Mouse (Mus musculus): Measurements from ENCODE around the gene Hfe2. TPM values are rescaled to one million over a fixed set of nuclear protein-coding genes. Genes with fewer than 3 reads are reported as not detected.

Gene Hfe2
- polyA plus RNA-seq, 1 experiment = not detected

DNA sequence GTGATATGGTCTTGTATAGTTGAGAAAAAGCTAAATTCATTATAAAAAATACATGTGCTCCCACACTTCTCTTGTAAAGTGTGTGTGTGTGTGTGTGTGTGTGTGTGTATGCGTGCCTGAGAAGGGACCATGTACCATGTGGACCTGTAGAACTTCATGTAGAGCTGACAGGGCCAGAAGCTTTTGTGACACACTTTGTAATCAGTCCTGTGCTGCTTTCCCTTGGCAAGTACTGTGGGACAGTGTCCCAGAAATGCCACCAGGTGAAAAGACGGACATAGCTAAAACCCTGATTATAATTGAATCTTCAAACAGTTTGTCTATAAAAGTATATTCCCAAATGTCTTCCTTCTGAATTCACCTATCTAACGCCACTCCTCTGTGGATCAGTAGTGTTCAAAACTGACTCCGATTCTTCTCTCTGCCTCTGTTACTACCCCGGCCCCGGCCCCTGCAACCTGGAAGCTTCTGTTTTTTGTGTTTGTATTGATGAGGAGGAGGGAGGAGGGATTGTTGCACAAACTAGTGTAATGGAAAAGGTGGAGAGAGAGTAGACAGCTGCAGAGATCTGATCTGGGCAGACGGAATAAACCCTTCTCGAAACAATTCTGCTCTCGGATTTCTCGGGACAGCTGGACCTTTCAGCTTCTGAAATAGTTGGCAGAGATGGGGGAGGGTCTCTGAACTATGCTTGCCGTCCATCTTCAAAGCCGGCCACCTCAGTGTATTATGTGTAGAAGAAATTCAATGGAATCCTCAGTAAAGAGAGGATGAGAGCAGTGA is 753 bp upstream of the Hfe2 start:
- Histone ChIP-seq H3K4me1 (ENCODE audit: control insufficient read depth, insufficient read depth, low read length) (no peaks in the 10 kb centered on the region), H3K4me3 (ENCODE audit: insufficient read depth, low read length) (no peak overlapping the region), H3K27ac (ENCODE audit: insufficient read depth, low read length) (no peak overlapping the region)
- no peak for TF ChIP-seq CTCF (IDR thresholded peaks at IDR 0.05; ENCODE audit: borderline replicate concordance, insufficient read depth, low read length)
- TF ChIP-seq POLR2A (IDR thresholded peaks at IDR 0.05; ENCODE audit: low read depth, low read length) = no peak

DNA sequence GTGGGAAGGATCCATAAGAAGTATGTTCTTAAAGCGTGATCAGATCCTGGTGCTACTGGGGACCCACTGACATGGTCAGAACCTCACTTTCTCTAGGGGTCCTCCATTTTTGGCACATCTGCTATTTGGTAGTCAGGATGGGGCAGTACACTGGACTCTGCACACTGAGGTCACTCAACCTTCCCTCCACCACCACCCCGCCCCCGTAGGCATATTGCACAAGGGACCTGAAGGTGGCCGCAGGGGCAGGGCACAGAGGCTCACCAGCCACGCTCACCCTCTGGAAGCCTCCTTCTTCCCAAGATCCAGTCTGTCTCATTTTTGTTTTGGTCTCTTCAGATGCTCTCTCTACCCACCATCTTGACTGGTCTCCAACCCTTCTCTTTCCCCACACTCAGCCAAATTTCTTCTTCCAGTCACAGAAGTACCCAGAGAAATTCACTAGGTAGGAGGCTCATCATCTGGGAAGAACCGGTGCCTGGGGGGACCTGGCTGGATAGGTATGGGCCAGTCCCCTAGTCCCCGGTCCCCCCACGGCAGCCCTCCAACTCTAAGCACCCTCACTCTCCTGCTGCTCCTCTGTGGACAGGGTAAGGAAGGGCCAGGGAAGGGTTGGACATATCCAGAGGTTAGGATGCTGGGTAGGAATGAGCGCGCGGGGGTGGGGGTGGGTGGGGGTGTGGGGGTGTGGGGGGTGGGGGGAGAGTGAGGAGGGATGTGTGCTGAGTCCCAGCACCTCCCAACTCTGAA is 1.2 kb downstream of the Hfe2 start:
- Histone ChIP-seq H3K27ac (ENCODE audit: insufficient read depth, low read length) (no peak overlapping the region), H3K4me1 (ENCODE audit: control insufficient read depth, insufficient read depth, low read length) (no peaks in the 10 kb centered on the region), H3K4me3 (ENCODE audit: insufficient read depth, low read length) (no peak overlapping the region)
- no peak for TF ChIP-seq POLR2A (IDR thresholded peaks at IDR 0.05; ENCODE audit: low read depth, low read length)
- TF ChIP-seq CTCF (IDR thresholded peaks at IDR 0.05; ENCODE audit: borderline replicate concordance, insufficient read depth, low read length) = no peak

DNA sequence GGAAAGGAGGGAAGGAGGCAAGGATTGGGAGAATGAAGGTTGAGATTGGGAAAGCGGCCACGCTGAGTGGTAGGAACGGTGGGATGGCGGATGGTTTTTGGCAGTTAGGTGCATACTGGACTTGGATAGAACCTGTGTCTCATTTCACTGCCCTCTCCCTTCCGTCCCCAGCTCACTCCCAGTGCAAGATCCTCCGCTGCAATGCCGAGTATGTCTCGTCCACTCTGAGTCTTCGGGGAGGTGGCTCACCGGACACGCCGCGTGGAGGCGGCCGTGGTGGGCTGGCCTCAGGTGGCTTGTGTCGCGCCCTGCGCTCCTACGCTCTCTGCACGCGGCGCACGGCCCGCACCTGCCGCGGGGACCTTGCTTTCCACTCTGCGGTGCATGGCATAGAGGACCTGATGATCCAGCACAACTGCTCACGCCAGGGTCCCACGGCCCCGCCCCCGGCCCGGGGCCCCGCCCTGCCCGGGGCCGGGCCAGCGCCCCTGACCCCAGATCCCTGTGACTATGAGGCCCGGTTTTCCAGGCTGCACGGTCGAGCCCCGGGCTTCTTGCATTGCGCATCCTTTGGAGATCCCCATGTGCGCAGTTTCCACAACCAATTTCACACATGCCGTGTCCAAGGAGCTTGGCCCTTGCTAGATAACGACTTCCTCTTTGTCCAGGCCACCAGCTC is 2.0 kb downstream of the Hfe2 start:
- no peak overlapping the region for H3K4me3 ChIP-seq (ENCODE audit: insufficient read depth, low read length)
- H3K27ac ChIP-seq (ENCODE audit: insufficient read depth, low read length) = no peak overlapping the region
- H3K4me1 ChIP-seq (ENCODE audit: control insufficient read depth, insufficient read depth, low read length) = no peaks in the 10 kb centered on the region
- TF ChIP-seq CTCF (IDR thresholded peaks at IDR 0.05; ENCODE audit: borderline replicate concordance, insufficient read depth, low read length) (no peak), POLR2A (IDR thresholded peaks at IDR 0.05; ENCODE audit: low read depth, low read length) (no peak)

GRCm38 (mm10) chr3:96528506-96528905 is 3.5 kb downstream of the Hfe2 start:
- H3K4me3 ChIP-seq (ENCODE audit: insufficient read depth, low read length) = no peak overlapping the region
- no peaks in the 10 kb centered on the region for H3K4me1 ChIP-seq (ENCODE audit: control insufficient read depth, insufficient read depth, low read length)
- no peak for TF ChIP-seq POLR2A (IDR thresholded peaks at IDR 0.05; ENCODE audit: low read depth, low read length)
- no peak for TF ChIP-seq CTCF (IDR thresholded peaks at IDR 0.05; ENCODE audit: borderline replicate concordance, insufficient read depth, low read length)
- H3K27ac ChIP-seq (ENCODE audit: insufficient read depth, low read length) = no peak overlapping the region

DNA sequence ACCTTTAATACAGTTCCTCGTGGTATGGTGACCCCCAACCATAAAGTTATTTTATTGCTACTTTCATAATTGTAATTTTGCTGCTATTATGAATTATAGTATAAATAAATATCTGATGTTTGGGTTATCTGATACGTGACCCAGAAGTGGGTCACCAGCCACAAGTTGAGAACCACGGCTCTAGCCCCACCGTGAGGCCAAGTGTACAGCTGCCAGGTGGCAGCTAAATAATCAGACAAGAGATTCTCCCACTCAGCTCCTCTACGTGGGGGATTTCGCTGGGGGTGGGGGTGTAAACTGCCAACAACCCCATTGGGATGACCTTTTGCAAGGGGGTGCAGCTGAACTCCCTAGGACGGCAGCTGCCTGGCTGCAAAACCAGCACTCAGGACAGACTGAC is 7.1 kb downstream of the Hfe2 start:
- Histone ChIP-seq H3K4me1 (ENCODE audit: control insufficient read depth, insufficient read depth, low read length) (no peaks in the 10 kb centered on the region), H3K4me3 (ENCODE audit: insufficient read depth, low read length) (no peak overlapping the region), H3K27ac (ENCODE audit: insufficient read depth, low read length) (no peak overlapping the region)
- TF ChIP-seq POLR2A (IDR thresholded peaks at IDR 0.05; ENCODE audit: low read depth, low read length) (no peak), CTCF (IDR thresholded peaks at IDR 0.05; ENCODE audit: borderline replicate concordance, insufficient read depth, low read length) (no peak)

GRCm38 (mm10) chr3:96534300-96534699 is 9.3 kb downstream of the Hfe2 start:
- no peak overlapping the region for H3K27ac ChIP-seq (ENCODE audit: insufficient read depth, low read length)
- no peak overlapping the region for H3K4me3 ChIP-seq (ENCODE audit: insufficient read depth, low read length)
- TF ChIP-seq CTCF (IDR thresholded peaks at IDR 0.05; ENCODE audit: borderline replicate concordance, insufficient read depth, low read length) (no peak), POLR2A (IDR thresholded peaks at IDR 0.05; ENCODE audit: low read depth, low read length) (no peak)
- H3K4me1 ChIP-seq (ENCODE audit: control insufficient read depth, insufficient read depth, low read length) = no peaks in the 10 kb centered on the region

DNA sequence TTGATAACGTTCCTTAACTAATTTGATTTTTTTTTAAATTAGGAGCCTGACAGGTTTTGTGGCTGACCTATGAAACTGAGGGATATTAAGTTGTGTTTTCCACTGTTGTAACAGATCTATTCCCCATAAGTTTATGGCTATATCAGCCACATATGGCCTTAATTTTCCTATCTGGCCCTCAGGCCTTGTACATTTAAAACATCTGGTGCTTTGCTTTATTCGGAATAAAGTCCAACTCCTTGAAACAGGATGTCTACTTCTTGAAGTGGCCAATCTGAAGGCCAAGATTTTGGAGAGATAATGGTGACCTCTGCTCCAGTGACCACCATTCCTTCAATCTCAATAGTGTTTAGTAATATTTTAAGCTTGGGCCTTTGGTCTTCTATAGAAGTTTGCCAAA is 14.3 kb downstream of the Hfe2 start:
- H3K4me3 ChIP-seq (ENCODE audit: insufficient read depth, low read length) = no peak overlapping the region
- no peak overlapping the region for H3K27ac ChIP-seq (ENCODE audit: insufficient read depth, low read length)
- TF ChIP-seq CTCF (IDR thresholded peaks at IDR 0.05; ENCODE audit: borderline replicate concordance, insufficient read depth, low read length) (no peak), POLR2A (IDR thresholded peaks at IDR 0.05; ENCODE audit: low read depth, low read length) (no peak)
- H3K4me1 ChIP-seq (ENCODE audit: control insufficient read depth, insufficient read depth, low read length) = no peaks in the 10 kb centered on the region

GRCm38 (mm10) chr3:96540740-96541139 is 15.8 kb downstream of the Hfe2 start:
- no peak for TF ChIP-seq CTCF (IDR thresholded peaks at IDR 0.05; ENCODE audit: borderline replicate concordance, insufficient read depth, low read length)
- no peak for TF ChIP-seq POLR2A (IDR thresholded peaks at IDR 0.05; ENCODE audit: low read depth, low read length)
- Histone ChIP-seq H3K4me3 (ENCODE audit: insufficient read depth, low read length) (no peak overlapping the region), H3K4me1 (ENCODE audit: control insufficient read depth, insufficient read depth, low read length) (no peaks in the 10 kb centered on the region)

GRCm38 (mm10) chr3:96541328-96542078 is 16.5 kb downstream of the Hfe2 start:
- H3K4me3 ChIP-seq (ENCODE audit: insufficient read depth, low read length) = no peak overlapping the region
- TF ChIP-seq POLR2A (IDR thresholded peaks at IDR 0.05; ENCODE audit: low read depth, low read length) (no peak), CTCF (IDR thresholded peaks at IDR 0.05; ENCODE audit: borderline replicate concordance, insufficient read depth, low read length) (no peak)

More at GRCm38 (mm10) chr3:96540740-96541139, 15.8 kb downstream of the Hfe2 start:
- no peak overlapping the region for H3K27ac ChIP-seq (ENCODE audit: insufficient read depth, low read length)

More at GRCm38 (mm10) chr3:96541328-96542078, 16.5 kb downstream of the Hfe2 start:
- H3K27ac ChIP-seq (ENCODE audit: insufficient read depth, low read length) = no peak overlapping the region
- H3K4me1 ChIP-seq (ENCODE audit: control insufficient read depth, insufficient read depth, low read length) = no peaks in the 10 kb centered on the region

Measured in embryonic fibroblast, embryonic 13.5 days (primary cell).